Mouse (Mus musculus) T-cell, adult 2 months (primary cell): ENCODE measurements around the gene Asb3.
"Not testable (repeated sequence)": the region's sequence is repeated elsewhere in the genome, so short reads cannot be mapped to it uniquely, and the experiment has no call there.

Experiments used
- DNase-seq: peaks from one replicate; pipeline ENCODE4 v3.0.0; 2022; ENCODE audit warnings: low spot score

Asb3 gene

DNA sequence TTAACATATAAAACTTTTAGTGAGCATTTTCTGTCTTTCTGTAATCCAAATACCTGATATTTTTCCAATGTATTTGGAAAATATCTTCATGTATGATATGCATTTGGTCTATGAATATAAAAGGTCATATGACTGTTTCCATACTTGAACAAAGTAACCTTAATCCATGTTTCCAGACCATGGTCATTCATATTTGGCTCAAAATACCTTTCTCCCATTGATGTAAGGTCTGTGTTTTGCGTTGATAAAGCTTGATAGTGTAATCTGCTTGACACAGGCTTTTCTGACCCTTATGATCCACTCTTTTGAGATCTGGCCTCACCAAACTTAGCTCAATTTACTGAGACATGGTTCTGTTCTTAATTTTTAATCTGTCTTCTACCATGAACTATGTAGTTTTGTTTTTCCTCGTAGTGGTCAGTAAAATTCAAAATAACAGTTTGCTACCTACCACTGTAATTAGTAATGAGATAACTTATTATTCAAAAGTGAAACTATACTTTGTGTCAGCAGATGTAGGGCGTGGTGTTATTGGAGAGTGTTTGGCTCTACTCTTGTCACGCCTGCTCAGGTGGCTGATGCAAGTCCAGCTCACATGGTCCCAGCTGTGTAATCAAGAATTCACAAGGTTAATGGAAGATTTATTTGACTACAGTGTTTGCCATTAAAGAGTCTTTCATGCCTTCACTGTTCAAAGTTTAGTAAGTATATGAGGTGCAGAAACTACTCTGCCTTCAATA lies 116.1 kb downstream of the Asb3 start:
- DNase-seq: no peak

- DNase-seq: not testable (repeated sequence)
Measured at GRCm38 (mm10) chr11:31009668-31010067, 124.5 kb downstream of the Asb3 start.

DNA sequence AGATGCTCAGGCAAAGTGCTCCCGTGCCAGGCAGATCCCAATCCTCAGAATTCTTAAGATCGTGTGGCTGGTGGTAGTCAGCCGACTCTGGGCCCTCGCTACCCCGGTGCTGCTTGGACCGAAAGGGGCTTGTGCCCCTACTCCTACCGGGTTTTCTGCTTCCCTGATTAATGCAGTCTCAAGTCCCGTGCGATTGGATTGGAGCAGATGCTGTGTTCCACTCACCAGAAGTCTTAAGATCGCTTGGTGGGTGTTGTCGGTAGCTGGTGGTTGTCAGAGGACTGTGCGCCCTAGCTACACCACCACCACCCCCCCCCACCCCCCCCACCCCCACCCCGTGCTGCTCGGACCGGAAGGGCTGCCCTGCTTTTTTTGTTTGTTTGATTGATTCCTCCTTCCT lies 132.2 kb downstream of the Asb3 start:
- not testable (repeated sequence) for DNase-seq

DNA sequence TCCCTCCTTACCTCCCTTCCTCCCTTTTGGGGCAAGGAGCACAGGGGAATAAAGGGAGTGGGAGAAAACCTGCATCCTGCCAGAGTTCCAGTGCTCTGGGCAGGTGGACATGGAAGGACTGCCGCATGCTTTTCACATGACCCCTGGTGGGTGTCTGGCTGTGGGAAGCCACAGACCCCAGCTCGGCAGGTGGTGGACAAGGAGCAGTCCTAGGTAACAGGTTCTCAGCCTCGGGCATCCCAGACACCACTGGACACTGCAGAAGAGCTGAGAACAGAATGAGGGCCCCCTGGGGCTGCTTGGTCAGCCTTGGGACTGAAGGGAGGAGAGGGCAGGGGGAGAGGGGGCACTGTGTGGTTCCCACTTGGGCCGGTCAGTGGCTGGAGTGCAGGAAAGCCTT lies 149.7 kb downstream of the Asb3 start:
- no peak for DNase-seq

DNA sequence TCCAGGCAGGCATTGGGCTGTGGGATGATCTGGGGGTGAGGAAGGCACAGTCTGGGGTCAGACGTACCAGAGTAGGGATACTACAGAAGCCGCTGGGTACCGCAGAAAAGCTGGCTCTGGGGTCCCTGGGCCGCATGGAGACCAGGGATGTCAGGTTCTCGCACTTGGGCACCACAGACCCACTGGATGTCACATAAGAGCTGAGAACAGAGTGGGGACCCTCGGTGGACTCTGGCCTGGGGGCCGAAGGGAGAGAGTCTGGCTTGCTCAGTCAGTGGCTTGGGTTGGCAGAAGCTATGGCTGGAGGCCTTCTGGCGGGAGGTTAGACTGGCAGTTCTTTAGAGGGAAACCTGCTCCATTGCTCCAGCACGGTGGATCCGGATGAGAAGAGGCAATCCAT lies 204.8 kb downstream of the Asb3 start:
- no peak for DNase-seq

DNA sequence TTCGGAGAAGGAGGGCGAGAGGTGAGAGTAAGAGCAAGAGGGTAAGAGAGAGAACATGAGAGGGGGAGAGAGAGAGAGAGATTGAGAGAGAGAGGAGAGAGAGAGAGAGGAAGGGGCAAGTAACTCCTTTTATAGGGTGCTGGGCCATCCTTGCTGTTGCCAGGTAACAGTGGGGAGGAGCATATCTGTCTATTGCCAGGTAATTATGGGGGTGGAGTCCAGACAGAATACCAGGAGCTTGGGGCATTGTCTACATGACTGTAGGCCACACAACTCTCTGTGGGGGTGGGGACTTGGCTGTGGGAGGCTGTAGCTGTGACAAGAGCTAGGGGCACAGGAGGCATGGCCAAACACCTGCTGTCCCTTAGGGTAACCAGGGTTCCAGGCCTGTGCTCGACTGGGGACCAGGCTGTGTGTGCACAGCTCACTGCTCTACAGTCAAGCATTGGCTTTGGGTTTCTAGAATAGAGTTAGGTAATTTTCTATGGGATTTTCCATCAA lies 205.3 kb downstream of the Asb3 start:
- DNase-seq: no peak

GRCm38 (mm10) chr11:31099519-31099918 lies 214.3 kb downstream of the Asb3 start:
- DNase-seq: not testable (repeated sequence)

- no peak for DNase-seq
Measured at GRCm38 (mm10) chr11:31102188-31102587, 217.0 kb downstream of the Asb3 start.

GRCm38 (mm10) chr11:31105364-31105763 lies 220.1 kb downstream of the Asb3 start:
- no peak for DNase-seq

DNA sequence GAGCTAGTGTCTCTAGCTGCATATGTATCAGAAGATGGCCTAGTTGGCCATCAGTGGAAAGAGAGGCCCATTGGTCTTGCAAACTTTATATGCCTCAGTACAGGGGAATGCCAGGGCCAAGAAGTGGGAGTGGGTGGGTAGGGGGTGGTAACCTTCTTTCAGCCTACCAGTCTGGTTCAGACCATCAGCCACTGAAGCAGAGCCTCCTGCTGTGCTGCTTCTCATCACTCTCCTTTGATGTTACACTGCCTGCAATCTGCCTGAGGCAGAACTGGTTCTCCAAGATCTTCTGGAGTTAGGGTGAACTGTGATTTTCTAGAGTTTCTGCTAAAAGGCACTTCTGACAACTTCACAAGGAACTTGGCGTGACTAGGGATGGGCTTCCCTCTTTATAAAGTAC lies 241.7 kb downstream of the Asb3 start:
- not testable (repeated sequence) for DNase-seq

DNA sequence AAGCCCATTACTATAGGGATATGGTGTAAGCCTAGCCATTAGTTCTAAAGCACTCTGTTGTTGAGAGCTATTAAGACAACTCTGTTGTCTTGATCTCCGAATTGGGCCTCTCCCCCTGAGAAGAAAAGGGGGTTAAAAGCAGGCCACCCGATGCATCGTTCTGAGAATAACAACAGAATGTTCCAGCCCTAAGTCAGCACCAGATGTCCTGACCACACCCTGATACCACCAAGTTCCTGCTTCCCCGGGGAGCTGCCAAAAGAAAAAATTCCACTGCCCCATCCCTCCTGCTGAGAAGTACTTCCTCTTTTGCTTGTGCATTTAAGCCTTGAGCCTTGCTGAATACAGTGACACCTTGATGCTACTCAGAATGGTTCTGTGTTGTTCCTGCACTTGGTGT lies 248.5 kb downstream of the Asb3 start:
- not testable (repeated sequence) for DNase-seq

- not testable (repeated sequence) for DNase-seq
Measured at GRCm38 (mm10) chr11:31134824-31135223, 249.6 kb downstream of the Asb3 start.

DNA sequence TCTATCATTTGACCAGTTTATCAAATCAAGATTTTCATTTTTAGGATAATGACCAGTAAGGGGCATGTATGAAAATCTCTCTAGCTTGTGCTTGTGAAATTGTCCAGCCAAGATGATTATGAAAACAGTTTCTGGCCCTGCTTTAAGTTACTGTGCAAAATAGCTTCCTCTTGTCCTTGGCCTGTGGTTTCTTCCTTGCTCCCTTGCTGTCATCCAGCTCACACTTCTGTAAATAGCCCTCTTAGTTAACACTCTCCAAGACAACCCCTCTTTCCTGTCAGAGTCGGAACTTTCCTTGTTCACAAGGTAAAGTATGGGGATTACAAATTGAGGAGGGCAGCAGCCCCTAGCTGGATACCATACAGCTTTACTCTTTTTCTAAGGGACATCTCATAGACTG lies 253.2 kb downstream of the Asb3 start:
- DNase-seq: not testable (repeated sequence)
